Mouse (Mus musculus) left cerebral cortex, postnatal 4 days (tissue): ENCODE measurements around the gene Pias3. TPM values are rescaled to one million over a fixed set of nuclear protein-coding genes. Genes with fewer than 3 reads are reported as not detected.
"Not testable (repeated sequence)": the region's sequence is repeated elsewhere in the genome, so short reads cannot be mapped to it uniquely, and the experiment has no call there.

ENCODE experiments used
- DNase-seq: peaks from one replicate; pipeline ENCODE4 v3.0.0-alpha.2; 2022
- intact Hi-C: fragments of 180-260 bp; cut with DNase I; formaldehyde crosslinking; loops from one replicate; pipeline ENCODE4 v1.15.1; 2025
- total RNA-seq, 2 experiments: library from RNA; stranded (reverse); gene quantifications; 2 replicates each; pipeline ENCODE4 v1.2.3; 2021

Pias3 gene
- total RNA-seq, 2 experiments from 2014 or later = 31.9 to 36.0 TPM

DNA sequence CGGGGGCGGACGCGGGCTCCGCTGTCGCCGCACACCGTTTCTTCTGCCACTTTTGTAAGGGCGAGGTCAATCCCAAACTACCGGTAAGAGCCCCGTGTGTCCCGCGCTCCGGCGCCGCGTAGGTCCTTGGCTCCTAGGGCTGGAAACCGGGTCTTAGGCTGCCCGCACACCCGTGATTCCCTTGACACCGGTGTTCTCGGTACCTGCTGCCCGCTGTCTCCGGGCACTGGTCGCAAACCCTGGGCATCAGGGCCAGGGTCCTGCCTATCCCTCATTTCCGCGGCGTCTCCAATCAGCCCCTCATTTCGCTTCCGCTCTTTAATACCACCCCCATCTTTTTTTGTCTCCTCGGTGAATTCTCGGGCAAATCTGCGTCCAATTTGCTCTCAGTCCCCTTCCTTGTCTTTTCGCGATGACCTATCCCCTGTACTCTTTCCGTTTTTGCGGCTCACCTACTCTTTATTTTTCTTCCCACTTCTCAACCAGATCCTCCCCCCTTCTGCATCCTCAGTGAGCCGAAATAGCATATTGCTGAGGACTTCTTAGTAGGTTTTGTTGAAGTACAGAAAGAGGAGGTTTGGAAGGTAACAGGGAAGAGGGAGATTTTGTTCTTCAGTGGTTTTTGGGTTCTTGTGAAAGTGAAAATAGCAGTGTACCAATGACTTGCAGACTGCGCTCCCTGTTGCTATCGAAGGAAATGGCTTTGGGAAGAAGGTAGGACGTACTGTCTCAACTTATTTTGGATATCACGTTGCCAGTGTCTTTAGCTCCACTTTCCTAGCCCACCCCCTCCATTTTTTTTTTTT is 31.8 kb downstream of the Pias3 start:
- DNase-seq = no peak
- intact Hi-C loops = no loop called here

DNA sequence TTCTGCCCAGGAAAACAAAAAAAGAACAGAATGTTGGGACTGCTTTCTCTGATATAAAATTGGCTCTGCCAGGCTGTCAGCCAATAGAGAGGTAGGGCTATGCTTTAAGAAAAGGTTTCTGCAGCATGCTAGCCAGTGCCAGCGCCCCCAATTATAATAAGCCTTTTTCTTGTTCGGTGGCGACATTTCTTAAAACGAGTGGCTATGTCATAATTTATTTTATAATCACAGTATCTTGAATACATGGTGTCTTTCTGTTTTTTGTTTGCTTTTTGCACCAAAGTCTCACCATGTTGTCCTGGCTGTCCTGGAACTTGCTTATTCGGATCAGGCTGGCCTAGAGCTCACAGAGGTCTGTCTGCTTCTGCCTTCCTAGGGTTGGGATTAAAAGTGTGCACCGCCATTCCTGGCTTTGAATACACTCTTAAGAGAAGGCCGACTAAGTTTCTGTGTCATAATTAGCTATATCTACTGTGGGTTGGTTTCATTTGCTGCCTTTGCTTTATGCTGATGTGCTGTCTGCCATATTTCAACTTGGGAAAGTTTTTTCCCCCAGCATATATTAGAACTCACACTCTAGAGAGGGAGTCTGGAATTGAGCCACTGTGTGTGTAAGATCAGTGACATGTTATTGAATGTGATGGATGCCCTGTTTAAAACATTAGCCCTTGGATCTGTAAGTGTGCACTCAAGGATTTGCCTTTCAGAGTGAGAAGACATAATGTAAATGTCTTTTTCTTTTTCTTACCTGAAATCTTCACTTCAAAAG is 32.6 kb downstream of the Pias3 start:
- no peak for DNase-seq
- intact Hi-C loops = no loop called here

DNA sequence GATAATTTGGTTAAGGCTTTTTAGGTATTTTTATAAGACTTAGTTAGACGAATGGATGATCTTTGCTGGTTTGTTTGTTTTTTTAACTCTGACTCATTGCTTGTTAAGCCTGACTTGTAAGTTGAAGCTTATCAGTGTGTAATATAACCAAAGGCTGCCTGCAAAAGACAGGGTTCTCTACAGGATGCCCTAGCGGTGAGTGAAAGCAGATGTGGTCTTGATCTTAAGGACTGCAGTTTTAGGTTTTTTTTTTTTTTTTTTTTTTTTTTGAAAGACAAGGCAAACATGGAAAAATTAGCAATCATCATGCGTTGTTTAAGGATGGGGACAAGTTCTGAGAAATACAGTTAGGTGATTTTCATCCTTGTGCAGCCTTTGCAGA is 33.2 kb downstream of the Pias3 start:
- DNase-seq = no peak
- intact Hi-C loops = no loop called here

DNA sequence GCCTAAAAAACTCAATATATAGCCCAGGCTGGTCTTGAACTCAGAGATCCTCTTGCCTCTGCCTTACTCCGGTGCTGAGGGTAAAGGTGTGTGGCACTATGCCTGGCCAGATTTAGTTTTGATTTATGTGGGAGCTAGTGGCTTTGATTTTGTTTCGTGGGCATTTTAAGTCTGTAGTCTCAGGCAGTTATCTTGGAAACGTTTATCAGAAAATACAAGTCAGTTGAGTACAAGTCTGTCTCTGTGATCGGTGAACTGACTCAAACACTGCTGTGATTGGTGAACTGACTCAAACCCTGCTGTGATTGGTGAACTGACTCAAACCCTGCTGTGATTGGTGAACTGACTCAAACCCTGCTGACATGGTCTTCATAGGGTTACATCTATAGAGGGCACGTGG is 34.6 kb downstream of the Pias3 start:
- no peak for DNase-seq
- intact Hi-C loops = no loop called here

DNA sequence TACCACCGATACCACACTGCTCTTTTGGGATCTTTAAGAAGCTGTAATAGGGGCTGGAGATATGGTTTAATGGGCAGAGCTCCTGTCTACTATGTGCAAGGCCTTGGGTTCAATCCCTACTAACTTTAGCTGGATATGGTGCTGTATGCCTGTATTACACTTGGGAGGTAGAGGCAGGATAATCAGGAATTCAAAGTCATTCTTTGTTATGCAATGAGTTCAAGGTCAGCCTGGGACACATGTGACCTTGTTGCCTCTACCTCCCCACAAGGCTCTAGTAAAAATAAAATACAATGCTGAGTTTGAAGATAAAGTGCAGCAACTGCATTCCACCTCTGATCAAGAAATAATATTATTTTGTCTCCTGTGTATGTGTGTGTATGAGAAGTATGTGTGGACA is 37.8 kb downstream of the Pias3 start:
- no peak for DNase-seq
- intact Hi-C loops = no loop called here

DNA sequence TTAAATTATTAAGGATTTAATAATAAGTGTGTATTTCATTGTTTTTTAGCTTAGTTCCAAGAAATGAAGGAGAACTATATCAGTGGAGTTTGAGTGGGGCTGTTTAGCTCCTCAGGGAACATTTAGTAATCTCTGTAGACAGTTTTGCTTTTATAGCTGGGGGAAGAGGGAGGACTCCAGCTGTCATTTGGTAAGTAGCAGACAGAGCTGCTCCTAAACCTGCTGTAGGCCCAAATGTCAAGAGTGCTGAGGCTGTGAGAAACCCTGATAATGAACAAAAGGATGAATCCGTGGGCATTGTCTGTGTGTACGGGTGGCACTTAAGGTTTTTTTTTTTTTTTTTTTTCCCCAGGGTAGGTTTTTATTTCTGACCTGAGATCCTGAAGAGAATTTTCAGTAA is 39.0 kb downstream of the Pias3 start:
- intact Hi-C loops = loop anchor here (5.0 kb wide), 1 partner anchor 67 kb away; no protein-coding TSS in a partner anchor
- no peak for DNase-seq

DNA sequence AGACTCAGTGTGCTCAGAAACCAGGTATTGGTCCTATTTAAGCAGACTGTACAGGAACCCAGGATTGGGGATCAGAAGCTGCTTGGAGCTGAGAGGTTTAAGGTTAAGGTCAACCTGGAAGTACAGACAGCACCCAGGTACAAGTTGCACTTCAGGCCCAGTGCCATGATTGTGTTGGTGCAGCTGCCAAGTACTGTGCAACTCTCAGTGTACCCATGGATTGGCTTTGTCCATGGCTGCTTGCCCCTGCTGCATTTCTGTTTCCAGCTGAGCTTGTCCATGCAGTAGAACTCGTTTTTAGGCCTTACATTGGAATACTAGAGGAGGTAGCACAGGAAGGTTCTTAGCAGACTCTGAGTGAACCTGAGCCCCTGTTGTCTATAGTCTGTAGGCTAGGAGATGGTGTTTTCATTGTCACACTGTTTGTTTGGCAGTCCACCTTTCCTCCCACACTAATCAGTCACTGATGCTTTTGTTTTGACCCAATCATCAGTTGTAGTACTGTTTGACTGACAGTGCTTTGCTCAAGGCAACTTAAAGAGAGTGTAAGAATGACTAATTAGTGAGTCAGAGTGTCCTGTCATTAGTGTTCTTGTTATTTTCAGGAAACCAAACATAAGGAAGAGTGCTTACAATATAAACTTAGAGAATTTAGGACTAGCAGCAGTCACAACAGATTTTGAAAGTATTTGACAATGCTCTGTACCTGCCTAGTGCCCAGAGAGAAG is 41.0 kb downstream of the Pias3 start:
- intact Hi-C loops = loop anchor here (5.0 kb wide), 1 partner anchor 65 kb away; no protein-coding TSS in a partner anchor
- DNase-seq = no peak

DNA sequence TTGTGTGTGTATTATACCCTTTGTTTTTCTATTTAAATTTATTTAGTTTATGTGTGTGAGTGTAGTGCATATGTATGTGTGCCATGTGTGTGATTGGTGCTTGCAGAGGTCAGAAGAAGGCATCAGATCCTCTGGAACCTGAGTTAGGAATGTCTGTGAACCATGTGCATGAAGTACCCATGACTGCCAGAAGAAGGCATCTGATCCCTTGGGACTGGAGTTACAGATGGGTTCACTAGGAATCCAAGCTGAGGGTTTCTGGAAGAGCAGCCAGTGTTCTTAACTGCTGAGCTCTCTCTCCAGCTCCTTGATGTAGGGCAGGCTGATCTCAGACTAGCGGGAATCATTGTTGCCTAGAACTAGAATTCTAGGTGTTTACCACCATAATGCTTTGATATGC is 41.8 kb downstream of the Pias3 start:
- no peak for DNase-seq
- intact Hi-C loops = loop anchor here (5.0 kb wide), 1 partner anchor 64 kb away; no protein-coding TSS in a partner anchor

DNA sequence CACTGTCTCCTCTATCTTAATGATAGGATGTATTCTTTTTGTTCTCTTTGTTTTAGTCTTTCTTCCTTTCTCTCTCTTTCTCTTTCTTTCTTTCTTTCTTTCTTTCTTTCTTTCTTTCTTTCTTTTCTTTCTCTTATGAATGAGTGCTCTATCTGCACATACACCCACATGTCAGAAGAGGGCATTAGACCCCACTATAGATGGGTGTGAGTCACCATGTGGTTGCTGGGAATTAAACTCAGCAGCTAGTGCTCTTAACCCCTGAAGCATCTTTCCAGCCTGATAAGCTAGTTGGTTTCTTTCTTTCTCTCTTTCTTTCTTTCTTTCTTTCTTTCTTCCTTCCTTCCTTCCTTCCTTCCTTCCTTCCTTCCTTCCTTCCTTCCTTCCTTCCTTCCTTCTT is 44.1 kb downstream of the Pias3 start:
- DNase-seq, intact Hi-C loops: not testable (repeated sequence)

DNA sequence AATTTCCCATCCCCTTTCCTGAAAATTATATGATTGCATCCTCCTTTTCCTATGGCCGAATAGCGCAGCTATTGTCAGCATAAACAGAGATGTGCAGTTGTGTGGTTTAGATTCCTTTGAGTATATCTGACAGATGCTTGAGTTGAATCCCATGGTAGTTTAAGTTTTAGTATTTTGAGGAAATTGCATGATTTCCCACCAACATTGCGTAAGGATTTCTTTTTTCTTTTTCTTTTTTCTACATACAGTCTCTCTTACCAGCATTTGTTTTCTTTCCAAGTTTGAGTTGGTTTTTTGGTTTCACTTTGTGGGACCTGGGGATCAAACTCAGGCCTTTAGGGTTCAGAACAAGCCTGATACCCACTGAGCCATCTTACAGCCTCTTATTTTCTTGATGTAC is 48.2 kb downstream of the Pias3 start:
- DNase-seq = no peak
- intact Hi-C loops = no loop called here

DNA sequence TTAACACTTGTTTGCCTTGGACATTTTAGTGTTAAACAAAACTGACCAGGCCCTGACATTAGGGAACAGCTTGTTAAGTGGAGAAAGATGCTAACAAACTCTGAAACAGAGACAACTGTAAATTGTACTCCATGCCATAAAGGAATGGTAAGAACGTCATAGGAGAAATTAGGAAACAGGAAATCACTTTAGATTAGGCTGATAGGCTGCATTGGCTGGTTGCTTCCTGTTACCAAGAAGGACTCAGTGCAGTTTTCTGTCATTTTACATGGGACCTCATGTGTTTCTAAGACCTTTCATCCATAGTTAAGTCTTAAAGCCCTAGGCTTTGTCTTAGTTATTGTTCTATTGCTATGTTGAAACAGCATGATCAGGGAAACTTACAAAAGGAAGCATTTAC is 50.6 kb downstream of the Pias3 start:
- intact Hi-C loops = no loop called here
- no peak for DNase-seq

Other genes with a start within 250 kb of the Pias3 start
- gene BC107364, start 244.1 kb upstream of the Pias3 start, total RNA-seq = not detected
- gene Hfe2, start 171.2 kb upstream of the Pias3 start, total RNA-seq = 1 to 10 TPM; 1.1 TPM
- gene Txnip, start 138.4 kb upstream of the Pias3 start, total RNA-seq = 10 to 100 TPM; 65.2 to 69.2 TPM
- not detected for gene Gm16253, start 119.4 kb upstream of the Pias3 start, total RNA-seq
- gene Polr3gl, start 102.2 kb upstream of the Pias3 start, total RNA-seq = 10 to 100 TPM; 28.0 to 28.1 TPM
- gene Ankrd34a, start 99.7 kb upstream of the Pias3 start, total RNA-seq = 10 to 100 TPM; 32.3 to 33.0 TPM
- 10 to 100 TPM; 55.2 to 64.1 TPM for gene Lix1l, start 95.2 kb upstream of the Pias3 start, total RNA-seq
- gene Rbm8a, start 66.5 kb upstream of the Pias3 start, total RNA-seq = 10 to 100 TPM; 56.5 to 66.6 TPM
- gene Pex11b, start 61.0 kb upstream of the Pias3 start, total RNA-seq = 10 to 100 TPM; 43.4 to 44.0 TPM
- under 1 TPM; 0.40 to 0.52 TPM for gene Gm42957, start 60.9 kb upstream of the Pias3 start, total RNA-seq
- gene Itga10, start 50.8 kb upstream of the Pias3 start, total RNA-seq = 1 to 10 TPM; 1.4 to 1.5 TPM
- gene Ankrd35, start 26.3 kb upstream of the Pias3 start, total RNA-seq = 1 to 10 TPM; 6.0 to 7.0 TPM
- gene Nudt17, start 12.2 kb downstream of the Pias3 start, total RNA-seq = 1 to 10 TPM; 5.3 to 5.4 TPM
- gene Polr3c, start 31.2 kb downstream of the Pias3 start, total RNA-seq = 10 to 100 TPM; 27.0 to 28.0 TPM
- gene Rnf115, start 31.3 kb downstream of the Pias3 start, total RNA-seq = 10 to 100 TPM; 44.3 to 50.0 TPM
- not detected for gene Pdzk1, start 132.9 kb downstream of the Pias3 start, total RNA-seq
- gene Cd160, start 133.0 kb downstream of the Pias3 start, total RNA-seq = not detected
- 1 to 10 TPM; 1.4 to 1.7 TPM for gene Gja5, start 208.3 kb downstream of the Pias3 start, total RNA-seq
- 10 to 100 TPM; 36.0 to 42.8 TPM for gene Gpr89, start 209.0 kb downstream of the Pias3 start, total RNA-seq
- gene Gja8, start 229.6 kb downstream of the Pias3 start, total RNA-seq = not detected